Mouse (Mus musculus) thymus, postnatal 0 days (tissue): ENCODE data around the gene Pcare. TPM values are rescaled to one million over a fixed set of nuclear protein-coding genes. Genes with fewer than 3 reads are reported as not detected.
"Not testable (repeated sequence)": the region's sequence is repeated elsewhere in the genome, so short reads cannot be mapped to it uniquely, and the experiment has no call there.

Experiments
- DNase-seq: peaks from one replicate; pipeline ENCODE4 v3.0.0-alpha.2; 2015; ENCODE audit warnings: low spot score
- polyA plus RNA-seq: library from polyadenylated mRNA; unstranded; fragments of >200 nt; fragmentation: Nextera tagmentation; extraction: Ambion mirVana; gene quantifications from 2 replicates; pipeline ENCODE4 v1.2.1, GENCODE M21; 2015

Pcare gene
- not detected in 2 replicates for polyA plus RNA-seq

DNA sequence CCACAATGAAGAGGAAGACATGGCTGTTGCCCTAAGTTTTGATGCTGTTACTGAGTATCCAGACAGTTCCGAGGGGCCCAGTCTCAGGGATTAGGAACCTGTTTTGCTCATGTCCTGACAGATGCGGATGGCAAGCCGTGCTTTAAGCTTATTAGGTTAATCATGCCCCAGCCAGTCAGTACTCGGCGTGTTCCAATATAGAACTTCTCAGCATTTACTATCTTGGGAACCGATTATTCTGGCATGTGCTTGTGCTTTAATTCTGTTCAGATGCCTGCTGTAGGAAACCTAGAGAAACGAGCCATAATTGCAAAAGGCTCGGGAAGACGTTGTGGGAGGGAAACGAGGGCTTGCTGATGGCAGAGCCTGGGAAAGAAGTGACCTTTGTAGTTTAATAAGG lies at the start of gene Pcare:
Gene Pcare, minus strand, starts transcription at position 64 of the 400 bp plus-strand sequence.
- no peak for DNase-seq

DNA sequence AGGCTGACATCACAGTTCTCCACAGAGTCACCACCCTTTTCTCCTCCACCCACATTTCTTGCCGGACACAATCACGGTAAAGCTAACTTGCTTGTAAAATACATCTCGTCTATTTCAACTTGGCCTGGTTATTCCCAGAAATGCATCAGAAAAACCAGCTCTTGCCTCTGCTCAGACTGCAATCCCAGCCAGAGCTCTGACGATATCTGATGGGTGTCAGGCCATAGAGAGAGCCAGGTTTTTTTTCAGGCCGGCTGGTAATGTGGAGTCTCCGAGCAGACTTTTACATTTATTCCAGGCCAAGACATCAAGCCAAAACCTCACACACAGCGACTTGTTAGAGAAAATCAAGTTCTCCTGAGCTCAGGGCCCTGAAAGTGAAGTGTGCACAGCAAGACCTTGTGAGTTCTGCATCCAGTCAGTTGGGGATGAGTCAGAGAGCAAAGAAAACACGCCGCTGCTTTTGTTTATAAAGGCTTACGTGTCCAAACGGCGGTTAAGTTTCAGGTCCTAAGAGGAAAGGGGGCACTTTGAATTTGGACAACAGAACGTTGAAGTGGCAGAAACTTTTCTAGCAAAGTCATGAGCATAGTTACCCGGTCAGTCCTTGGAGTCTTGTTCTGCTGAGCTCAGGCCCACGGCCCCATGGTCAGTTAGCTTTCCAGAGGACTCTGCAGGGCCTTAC lies 43.0 kb upstream of the Pcare start:
- DNase-seq: no peak

DNA sequence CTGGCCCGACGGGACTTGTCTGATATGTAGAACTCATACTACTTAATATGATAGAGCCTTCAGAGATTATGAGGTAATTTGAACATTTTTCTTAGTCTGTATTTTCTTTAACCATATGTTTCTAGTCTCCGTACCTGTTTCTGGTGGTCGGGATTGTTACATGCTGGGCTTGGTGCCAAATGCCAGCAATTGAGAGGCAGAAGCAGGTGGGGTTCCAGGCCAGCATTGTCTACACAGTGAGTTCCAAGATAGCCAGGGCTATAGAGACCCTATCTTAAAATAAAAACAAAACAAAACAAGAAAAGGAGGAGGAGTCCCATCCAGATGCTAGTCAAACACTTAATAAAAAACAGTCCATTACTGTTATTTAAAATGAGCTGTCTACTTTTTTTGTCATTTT lies 38.9 kb upstream of the Pcare start:
- DNase-seq: no peak

DNA sequence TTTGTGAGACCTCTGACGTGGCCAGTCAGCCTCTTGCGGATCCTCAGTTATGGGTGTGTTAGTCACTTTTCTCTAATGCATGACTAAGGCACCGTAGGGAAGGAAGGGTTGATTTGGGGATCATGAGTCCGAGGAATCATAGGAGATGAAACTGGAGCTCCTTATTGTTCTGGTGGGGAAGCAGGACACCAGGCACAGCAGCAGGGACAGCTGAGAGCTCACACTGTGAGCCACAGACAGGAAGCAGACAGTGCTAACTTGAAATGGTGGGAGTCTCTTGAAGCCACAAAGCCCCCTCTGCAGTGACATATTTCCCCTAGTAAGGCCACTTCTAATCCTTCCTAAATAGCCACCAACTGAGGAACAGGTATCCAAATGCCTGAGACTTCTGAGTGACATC lies 38.4 kb upstream of the Pcare start:
- no peak for DNase-seq

DNA sequence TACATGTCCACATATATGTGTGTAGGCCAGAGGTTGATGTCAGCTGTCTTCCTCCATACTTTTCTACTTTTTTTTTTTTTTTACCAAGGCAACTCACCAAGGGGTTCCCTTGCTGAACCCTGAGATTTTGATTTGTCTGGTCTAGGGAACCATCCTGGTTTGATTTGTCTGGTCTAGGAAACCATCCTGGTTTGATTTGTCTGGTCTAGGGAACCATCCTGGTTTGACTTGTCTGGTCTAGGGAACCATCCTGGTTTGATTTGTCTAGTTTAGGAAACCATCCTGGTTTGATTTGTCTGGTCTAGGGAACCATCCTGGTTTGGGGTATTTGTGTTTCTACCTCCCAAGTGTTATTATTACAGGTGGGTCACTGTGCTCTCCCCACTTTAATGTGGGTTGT lies 33.8 kb upstream of the Pcare start:
- no peak for DNase-seq

DNA sequence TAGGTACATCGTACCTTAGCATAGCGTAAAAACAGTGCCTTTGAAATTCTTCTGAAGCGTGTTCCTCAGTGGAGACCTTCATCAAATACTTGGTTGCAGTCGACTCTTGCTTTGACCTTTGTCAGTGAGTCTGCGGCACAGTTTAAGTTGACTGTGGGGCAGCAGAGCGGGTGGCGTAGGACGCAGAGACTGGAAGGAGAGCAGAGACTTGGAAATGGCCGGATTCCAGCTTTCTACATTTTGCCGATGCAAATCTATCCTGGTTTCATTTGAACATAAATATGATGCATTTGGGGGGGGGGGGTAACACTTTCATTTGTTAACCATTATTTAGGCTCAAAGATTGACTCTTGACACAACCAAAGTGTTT lies 30.7 kb upstream of the Pcare start:
- no peak for DNase-seq

- no peak for DNase-seq
Observed at GRCm38 (mm10) chr17:71782699-71783365, 30.1 kb upstream of the Pcare start.

DNA sequence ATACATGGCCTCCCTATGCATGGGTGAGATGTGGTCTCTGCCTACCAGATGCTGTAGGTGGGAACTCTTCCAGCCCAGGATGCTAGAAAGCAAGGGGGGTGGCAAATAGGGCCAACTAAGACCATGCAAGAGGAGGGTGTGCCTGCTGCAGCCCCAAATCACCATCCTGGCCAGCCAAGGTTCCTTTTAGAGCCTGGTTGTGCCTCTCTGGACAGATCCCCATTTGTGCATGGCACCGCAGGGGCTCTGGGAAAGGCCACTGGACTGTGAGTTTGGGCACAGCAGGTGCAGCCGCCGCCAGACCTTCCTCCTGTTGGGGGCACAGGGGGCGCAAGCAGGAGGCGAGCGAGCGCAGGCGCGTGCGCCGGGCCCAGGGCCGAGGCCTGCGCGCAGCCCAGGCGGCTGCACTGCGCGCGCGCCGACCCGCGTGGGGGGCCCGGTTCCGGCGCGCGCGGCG lies 29.6 kb upstream of the Pcare start:
- no peak for DNase-seq

- no peak for DNase-seq
Observed at GRCm38 (mm10) chr17:71780945-71781344, 28.3 kb upstream of the Pcare start.

DNA sequence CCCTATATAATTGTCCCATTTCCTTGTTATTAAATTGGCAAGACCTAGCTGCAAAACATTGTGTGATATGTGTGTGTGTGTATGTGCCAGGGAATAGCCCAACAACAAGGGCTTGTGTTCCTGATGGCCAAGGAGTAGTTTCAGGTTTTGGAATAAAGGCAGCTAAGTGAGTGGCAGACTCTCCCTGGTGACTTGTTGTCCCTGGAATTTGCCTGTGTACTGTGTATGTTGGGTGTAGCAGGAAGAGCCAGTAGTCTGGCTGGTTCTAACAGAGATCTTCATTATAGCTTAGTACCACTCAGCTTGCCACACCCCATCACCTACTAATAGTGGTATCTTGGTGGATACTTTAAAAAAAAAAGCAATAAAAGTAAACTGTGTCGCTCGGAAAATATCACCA lies 27.8 kb upstream of the Pcare start:
- DNase-seq: no peak

- DNase-seq: no peak
Observed at GRCm38 (mm10) chr17:71778696-71779095, 26.0 kb upstream of the Pcare start.

- no peak for DNase-seq
Observed at GRCm38 (mm10) chr17:71775279-71775678, 22.6 kb upstream of the Pcare start.

DNA sequence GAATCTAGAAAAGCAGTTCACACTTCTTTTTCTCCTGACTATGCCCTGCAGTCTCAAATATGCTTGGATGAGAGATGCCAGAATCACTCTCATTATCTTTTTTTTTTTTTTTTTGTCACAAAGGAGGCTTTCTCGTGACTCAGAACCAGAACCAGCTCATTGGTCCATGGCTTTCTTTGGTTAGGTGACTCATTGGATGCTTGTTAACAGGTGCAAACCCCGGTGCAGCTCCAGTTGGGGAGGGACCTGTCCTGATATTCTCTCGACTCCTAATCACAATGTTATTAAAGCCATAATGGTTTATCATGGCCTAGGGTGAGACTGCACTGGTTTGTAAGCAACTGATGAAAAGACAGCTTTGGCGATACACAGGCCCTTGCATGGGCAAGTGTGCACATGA lies 21.5 kb upstream of the Pcare start:
- no peak for DNase-seq

DNA sequence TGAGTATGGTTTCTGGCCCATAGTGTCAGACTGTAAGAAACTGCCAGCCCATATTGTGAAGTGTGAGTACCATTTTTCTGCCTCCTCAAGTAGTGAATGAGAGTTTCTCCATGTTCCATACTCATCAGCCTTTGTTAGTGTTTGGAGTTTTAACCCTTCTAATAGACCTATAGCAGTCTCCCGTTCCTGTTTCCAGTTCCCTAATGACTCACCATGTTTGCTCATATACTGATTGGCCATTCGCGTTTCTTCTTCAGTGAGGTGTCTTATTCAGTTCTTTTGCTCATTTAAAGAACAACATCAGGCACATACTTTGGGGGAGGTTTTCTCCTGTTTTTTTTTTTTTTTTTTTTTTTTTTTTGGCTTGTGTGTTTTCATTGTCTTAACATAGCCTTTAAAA lies 18.0 kb upstream of the Pcare start:
- no peak for DNase-seq

DNA sequence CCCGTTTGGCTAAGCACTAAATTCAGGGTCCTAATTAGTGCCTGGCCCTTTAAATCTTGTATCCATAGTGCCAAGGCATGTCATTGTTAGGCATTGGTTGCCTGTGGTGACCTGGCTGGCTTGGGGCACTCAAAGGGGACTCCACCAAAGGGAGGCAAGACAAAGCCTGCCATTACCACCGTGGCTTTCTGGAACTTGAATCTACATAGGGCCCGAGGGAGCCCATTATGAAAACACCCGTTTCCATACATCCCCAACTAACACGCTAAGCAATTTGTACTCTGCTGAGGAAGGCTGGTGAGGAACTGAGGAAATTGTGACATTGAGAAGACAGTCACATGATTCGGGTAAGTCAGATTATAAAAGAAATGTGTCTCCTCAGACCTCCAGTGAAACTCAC lies 16.9 kb upstream of the Pcare start:
- DNase-seq: no peak

GRCm38 (mm10) chr17:71768173-71768572 lies 15.5 kb upstream of the Pcare start, which contains the start of gene Clip4:
TSS of gene Clip4 (plus strand) at chr17:71768473.
- not testable (repeated sequence) for DNase-seq

DNA sequence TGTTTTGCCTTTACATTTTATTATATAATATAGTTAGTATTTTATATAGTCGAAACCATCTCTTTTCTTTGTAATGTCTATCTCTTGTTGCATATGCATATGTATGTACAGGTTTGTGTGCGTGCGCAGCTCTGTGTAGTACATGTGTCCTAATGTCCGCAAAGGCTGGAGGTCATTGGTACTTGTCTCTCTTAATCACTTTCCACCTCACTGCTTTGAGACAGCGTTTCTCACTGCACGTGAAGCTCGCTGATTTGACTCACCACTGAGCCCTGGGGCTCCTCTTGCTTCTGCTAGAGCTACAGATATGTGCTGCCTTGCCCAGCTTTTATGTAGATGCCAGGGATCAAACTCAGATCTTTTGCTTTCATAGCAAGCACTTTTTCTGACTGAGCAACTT lies 7.8 kb upstream of the Pcare start:
- no peak for DNase-seq

DNA sequence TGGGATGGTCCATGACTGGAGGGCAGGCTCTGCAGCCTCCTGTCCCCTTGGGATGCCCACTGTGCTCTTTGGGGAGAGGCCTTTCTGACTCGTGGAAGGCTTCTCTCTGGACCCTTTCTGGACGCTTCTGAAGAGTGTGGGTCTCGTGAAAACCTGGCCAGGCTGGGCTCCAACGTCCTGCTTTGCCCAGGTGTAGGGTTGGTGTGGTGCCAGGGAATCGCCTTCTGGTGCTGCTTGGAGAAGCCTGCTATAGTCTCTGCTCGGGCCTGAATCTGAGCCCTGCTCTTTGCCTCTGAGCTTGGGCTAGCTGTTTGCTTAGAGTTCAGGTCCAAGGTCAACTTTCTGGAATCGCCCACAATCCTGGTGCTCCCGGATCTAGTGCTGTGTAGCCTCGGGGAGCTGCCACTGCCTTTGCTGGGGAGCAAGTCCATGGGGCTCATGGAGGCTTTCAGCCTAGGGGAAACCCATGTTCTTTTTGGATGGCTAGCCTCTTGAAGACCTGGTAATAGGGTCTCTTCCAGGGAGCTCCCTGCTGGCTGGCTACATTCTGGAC lies 3.0 kb downstream of the Pcare start:
- no peak for DNase-seq

DNA sequence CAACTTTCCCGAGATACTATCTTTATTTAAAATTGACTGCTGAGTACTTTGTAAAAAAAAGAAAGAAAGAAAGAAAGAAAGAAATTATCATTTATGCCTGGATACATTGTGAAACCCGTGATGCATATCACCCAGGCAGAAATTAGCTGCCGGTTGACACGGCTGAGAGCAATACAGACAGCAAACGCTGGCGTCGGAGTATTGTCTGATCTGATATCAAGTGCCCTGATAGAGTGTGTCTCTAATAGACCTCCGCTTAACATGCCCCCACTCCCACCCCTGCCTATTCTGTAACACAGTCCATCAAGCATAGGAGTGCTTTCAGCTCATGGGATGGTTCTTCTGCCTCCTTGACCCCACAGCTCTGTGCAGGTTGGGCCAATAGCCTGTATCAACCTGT lies 5.1 kb downstream of the Pcare start:
- DNase-seq: no peak

DNA sequence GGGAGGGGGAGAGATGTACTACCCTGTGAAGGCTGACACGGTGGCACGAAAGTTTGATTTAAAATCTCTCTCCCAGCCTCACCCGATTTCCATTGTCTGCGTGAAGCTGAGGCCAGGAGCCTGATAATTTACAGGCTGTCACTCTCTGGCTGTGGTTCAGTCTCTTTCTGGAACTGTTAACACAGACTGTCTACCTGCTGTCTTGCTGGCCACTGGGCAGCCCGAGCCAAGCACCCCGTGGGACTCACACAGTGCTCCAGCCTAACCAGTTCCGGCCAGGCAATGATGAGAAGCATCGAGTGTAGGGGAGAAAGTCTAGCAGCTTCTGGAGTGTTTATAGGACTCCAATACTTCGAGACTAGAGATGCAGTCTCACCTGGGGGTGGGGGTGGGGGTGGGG lies 6.6 kb downstream of the Pcare start:
- no peak for DNase-seq

- DNase-seq: no peak
Observed at GRCm38 (mm10) chr17:71742935-71743334, 9.8 kb downstream of the Pcare start.

- no peak for DNase-seq
Observed at GRCm38 (mm10) chr17:71742156-71742555, 10.5 kb downstream of the Pcare start.

DNA sequence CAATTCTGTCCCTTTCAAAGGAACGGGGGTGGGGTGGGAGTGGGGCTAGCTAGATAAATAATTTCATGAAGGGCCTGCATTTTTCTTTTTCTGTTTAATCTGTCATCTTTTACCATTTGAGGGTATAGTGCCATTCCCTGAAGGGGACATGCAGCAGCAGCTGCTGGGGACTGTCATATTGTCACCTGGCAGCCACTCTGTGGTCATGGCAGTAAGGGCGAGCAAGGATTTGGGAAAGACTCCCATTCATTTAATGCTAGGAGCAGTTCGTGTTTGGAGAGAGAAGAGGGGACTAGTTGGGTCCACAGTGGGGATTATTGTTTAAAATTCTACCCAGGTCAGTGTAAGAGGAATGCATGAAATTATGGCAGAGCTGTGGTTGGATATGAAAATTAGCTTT lies 16.3 kb downstream of the Pcare start:
- no peak for DNase-seq
